Comparison of ENCODE assay signal across 8 mouse cellular contexts in the genomic region with DNA sequence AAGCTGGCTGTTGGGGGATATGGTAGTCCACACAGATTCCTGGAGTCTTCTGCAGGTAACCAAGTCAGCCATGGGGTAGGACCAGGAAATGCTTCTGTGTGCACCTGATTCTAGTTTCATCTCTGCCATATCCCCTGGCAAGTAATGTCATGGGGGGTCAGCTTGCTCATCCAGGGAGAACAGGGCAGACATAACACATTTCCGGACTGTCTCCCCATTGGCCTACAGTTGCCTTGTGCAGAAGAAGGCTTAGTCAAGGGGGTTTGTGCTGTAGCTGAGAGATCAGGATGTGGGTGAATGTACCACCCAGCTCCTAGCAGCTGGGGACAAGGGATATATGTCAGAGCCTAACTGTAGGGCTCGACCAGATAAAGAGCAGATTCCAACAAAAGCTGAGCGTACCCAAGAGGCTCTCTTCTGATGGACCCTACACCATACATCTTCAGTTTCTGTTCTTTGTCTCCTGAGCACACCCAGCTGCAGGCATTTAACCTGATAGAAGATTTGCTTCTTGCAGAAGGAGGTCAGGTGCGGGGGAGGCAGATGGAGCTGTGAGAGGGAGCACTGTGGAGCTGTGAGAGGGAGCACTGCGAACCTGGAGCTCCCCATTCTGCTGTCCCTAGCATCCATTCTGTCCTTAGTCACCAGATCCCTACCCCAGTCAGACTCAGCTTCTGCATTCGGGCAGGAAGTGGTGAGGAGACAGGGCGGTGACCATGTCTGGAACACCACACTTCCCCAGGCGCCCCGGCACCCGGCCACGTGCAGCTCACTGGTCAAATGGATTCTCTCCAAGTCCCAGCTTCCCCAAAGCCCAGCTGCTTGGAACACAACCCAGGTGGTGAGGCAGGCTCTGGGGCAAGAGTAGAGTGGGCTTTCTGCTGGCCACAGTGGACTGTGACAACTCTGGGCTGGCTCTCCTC.
DNase-seq lines count a peak whose midpoint lies in the region; ATAC-seq and TF ChIP-seq lines count a peak whose summit lies in the region.

No protein-coding gene starts in this region.

- 41% methylated on average over 11 of the region's 11 CpGs for WGBS in heart, postnatal 0 days

- peak; percentile 71 for DNase-seq in ovary, adult 18-20 months (ENCODE audit: low spot score)
- no peak for DNase-seq in ovary, postnatal 14 days (ENCODE audit: low spot score)
- peak; percentile 74 for DNase-seq in heart, postnatal 0 days (ENCODE audit: low spot score)
- DNase-seq in left cerebral cortex, postnatal 36 days (ENCODE audit: low spot score in 2 of 2), result peak; percentile 45 to 54
- peak; percentile 68 for DNase-seq in thymus, postnatal 14 days

- H3K27me3 ChIP-seq in heart, postnatal 0 days (ENCODE audit: control insufficient read depth, insufficient read depth, low read length), result no peaks in the 10 kb centered on the region

- TF ChIP-seq EP300 in heart, postnatal 0 days (IDR thresholded peaks at IDR 0.05; ENCODE audit: low read depth), result peak; percentile 85

- ATAC-seq in common myeloid progenitor, adult 5-6 weeks (replicated peaks; ENCODE audit: low read depth, poor library complexity, severe bottlenecking), result peak; percentile 79
- peak; percentile 73 for ATAC-seq in heart, postnatal 0 days (ENCODE audit: insufficient read depth, low read depth)
- ATAC-seq in megakaryocyte-erythroid progenitor cell, adult 5-6 weeks (replicated peaks; ENCODE audit: low FRiP score, low TSS enrichment, poor library complexity, severe bottlenecking), result 0 out of 2 replicates have a peak, but pooled peaks have one; percentile 30
- no peak for ATAC-seq in inflammation-experienced regulatory T-cells, adult 6 months

- peak overlapping the region; percentile 68 for H3K27ac ChIP-seq in heart, postnatal 0 days (ENCODE audit: low read depth)

- no peak overlapping the region for H3K4me2 ChIP-seq in heart, postnatal 0 days (ENCODE audit: low read depth, low read length)

- TF ChIP-seq CTCF in heart, postnatal 0 days (IDR thresholded peaks at IDR 0.05; ENCODE audit: low read depth), result no peak

- H3K4me3 ChIP-seq in heart, postnatal 0 days (ENCODE audit: low read depth, low read length), result no peak overlapping the region

- intact Hi-C loops in left cerebral cortex, postnatal 36 days (cut with DNase I), result no loop called here

- no peaks in the 10 kb centered on the region for H3K36me3 ChIP-seq in heart, postnatal 0 days (replicated peaks; ENCODE audit: control insufficient read depth, insufficient read depth, low read length)

- peaks cover 55% of the 10 kb centered on the region for H3K4me1 ChIP-seq in heart, postnatal 0 days (ENCODE audit: control insufficient read depth, insufficient read depth)

- no peak overlapping the region for H3K9ac ChIP-seq in heart, postnatal 0 days (replicated peaks; ENCODE audit: low read depth, low read length)

- H3K9me3 ChIP-seq in heart, postnatal 0 days (replicated peaks; ENCODE audit: control insufficient read depth, low read length), result no peaks in the 10 kb centered on the region
